Mouse (Mus musculus) frontal cortex, postnatal 25 days (tissue): ENCODE data around the gene Abr.
A peak's percentile ranks its signal among the peaks of the same experiment; 100 is the strongest.

Experiments
- DNase-seq, 2 experiments: peaks; one replicate each; pipeline ENCODE4 v3.0.0; 2022; ENCODE audit warnings: low spot score in 2 of 2

The Abr gene

DNA sequence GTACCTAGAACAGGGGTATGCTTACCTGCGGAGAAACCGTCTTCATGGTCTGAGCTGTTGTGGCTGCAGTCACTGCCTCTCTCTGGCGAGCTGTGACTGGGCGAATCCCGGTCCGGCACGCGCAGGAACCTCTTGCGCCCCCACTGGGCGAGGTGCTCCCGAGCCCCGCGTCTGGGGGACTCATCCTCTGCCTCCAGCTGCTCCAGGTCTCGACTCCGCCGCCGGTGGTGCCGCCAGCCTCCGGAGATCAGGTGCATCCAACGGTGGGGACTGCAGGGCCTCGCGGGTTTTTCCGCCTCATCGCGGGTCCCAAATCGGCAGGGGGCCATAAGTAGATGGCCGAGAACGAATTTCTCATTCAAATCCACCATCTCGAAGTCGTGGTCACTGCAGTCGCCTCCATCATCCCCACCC lies at the start of gene Abr:
TSS of gene Abr (minus strand) at position 163 of the 414 bp plus-strand sequence.
- no peak for DNase-seq

- DNase-seq, result no peak
Observed at GRCm38 (mm10) chr11:76667807-76668206, 45.7 kb upstream of the Abr start.

DNA sequence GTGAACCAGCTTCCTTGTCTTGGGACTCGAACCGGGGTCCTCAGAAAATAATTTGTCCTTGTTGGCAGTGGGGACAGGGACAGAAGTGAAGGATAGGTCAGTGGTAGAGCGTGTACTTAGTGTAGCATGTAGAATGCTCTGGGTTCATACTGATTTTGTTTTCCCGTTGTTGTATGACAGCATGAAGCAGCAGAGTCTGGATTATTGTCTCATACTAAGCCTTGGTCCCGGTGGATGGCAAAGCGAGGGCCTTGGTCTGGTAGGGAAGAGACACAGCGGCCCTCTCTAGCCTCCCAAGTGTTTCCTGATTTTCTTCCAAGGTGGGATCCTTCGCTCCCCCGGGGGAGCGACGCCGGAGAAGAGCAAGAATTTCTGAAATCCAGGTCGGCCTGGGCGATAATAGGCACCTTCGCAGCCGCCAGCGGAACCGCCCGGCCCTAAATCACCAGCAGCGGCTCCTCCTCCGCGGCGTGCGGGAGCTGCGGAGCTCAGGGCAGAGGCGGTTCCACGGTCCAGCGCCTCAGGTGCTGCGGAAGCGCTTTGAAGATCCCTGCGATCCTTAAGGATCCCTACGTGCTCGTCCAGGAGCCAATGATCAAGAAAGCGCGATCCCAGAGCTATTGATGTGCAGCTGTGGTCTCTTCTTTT lies 44.0 kb upstream of the Abr start:
- DNase-seq, result no peak

GRCm38 (mm10) chr11:76661790-76662468 lies 39.8 kb upstream of the Abr start:
- DNase-seq, result no peak

- no peak for DNase-seq
Observed at GRCm38 (mm10) chr11:76659138-76659930, 37.2 kb upstream of the Abr start.

GRCm38 (mm10) chr11:76657450-76657970 lies 35.4 kb upstream of the Abr start:
- no peak for DNase-seq

- peak in 1 of 2 experiments; percentile 33 for DNase-seq
Observed at GRCm38 (mm10) chr11:76655106-76655505, 33.0 kb upstream of the Abr start.

DNA sequence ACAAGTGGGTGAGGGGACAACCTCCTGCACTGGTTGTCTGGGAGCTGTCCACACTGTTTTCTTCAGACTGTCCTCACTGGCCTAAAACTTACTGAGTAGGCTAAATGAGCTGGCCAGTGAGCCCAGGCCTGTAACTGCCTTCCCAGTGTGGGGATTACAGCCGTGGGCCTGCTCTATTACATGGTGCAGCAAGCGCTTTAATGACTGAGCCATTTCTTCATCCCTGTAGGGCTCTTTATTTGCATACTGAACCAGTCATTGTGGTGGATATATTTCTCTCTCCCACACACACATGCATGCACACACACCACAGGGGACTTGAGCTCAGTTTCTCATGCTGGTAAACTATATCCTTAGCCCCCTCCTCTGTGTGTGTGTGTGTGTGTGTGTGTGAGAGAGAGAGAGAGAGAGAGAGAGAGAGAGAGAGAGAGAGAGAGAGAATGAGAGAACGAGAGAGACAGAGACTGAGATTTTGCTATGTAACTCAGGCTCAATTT lies 30.8 kb upstream of the Abr start:
- DNase-seq, result no peak

- DNase-seq, result no peak
Observed at GRCm38 (mm10) chr11:76650862-76651560, 28.9 kb upstream of the Abr start.

DNA sequence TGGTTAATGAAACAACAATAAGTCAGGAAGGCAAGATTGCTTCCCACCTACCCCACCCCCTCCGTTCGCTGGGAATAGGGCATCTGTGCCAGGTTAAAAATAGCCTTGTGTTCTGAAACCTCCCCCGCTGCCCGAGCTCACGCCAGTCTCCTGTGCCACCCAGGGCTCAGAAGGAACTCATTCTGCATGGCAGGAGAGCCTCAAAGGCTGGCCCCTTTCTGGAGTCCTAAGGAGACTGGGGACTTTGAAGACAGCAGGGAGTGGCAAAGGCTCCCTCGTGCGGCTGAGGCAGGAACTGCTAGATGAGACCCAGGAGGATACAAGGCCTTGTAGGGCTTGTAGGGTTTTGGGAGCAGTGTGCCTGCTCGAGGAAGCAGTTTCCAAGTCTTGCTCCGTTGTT lies 25.4 kb upstream of the Abr start:
- DNase-seq, result peak; percentile 79

GRCm38 (mm10) chr11:76647062-76647461 lies 24.9 kb upstream of the Abr start:
- no peak for DNase-seq

- DNase-seq, result peak; percentile 94 to 96
Observed at GRCm38 (mm10) chr11:76645955-76646354, 23.8 kb upstream of the Abr start.

- no peak for DNase-seq
Observed at GRCm38 (mm10) chr11:76645036-76645435, 22.9 kb upstream of the Abr start.

- DNase-seq, result no peak
Observed at GRCm38 (mm10) chr11:76644257-76644656, 22.1 kb upstream of the Abr start.

GRCm38 (mm10) chr11:76640231-76640630 lies 18.1 kb upstream of the Abr start:
- DNase-seq, result no peak

GRCm38 (mm10) chr11:76639269-76639985 lies 17.3 kb upstream of the Abr start:
- DNase-seq, result no peak

DNA sequence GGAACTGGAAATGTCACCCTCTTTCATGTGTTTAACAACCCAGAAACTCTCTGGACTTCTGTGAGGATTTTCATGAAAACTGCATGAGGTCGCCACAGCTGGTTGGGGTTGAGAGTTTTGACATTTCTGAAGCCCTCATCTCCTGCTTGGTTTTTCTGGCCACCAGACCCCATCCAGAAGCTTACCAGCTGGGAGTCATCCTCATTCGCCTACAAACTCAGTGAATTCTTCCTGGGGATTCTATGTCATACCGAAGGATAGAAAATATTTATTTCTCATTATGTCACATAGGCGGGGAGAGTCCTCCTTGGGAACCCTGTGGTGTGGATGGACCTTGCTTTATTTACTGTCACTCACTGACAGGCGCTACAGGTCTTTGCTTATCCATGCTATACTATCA lies 8.4 kb upstream of the Abr start:
- no peak for DNase-seq

DNA sequence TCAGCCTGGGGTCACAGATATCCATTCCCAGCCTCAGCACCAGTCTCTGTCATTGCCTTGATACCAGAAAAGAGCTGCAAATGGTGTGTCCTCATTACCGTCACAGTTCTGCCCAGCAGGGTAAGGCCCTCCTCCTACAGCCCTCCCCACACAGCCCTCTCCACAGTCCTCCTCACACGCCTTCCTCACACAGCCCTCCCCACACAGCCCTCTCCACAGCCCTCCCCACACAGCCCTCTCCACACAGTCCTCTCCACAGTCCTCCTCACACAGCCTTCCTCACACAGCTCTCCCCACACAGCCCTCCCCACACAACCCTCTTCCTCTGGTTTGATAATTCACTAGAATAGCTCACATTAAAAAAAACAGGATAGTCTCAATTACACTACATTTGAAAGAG lies 7.9 kb upstream of the Abr start:
- no peak for DNase-seq

- no peak for DNase-seq
Observed at GRCm38 (mm10) chr11:76628613-76629012, 6.5 kb upstream of the Abr start.

GRCm38 (mm10) chr11:76624881-76625280 lies 2.8 kb upstream of the Abr start:
- no peak for DNase-seq

GRCm38 (mm10) chr11:76624071-76624470 lies 2.0 kb upstream of the Abr start:
- DNase-seq, result no peak
